Mouse (Mus musculus) lung, postnatal 10 days (tissue): ENCODE results near the gene Lingo4.

Source experiments
- DNase-seq: peaks from one replicate; pipeline ENCODE4 v3.0.0; 2021

The Lingo4 gene

DNA sequence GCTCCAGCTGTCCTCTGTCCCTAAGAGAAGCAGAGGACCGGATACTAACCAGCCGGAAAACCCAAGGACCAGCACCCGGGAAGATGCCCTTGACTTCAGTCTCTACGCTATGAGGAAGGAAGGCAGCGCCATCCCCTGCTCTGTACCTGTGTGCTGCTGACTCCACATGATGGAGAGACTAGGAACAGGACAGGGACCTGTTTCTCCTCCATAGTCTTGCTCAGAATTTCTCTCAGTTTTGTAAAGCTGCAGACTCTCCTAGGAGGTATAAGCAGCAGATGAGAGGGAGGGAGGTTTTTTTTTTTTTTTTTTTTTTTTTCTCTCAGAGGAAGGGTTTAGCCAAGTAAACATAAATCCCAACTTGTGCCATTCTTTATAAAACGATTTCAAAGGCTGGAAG is at the start of gene Lingo4:
Gene Lingo4 (plus strand): TSS at position 301 of the 400 bp plus-strand sequence.
- no peak for DNase-seq

- DNase-seq: no peak
These were observed 37.5 kb upstream of the Lingo4 start for GRCm38 (mm10) chr3:94360812-94361211.

DNA sequence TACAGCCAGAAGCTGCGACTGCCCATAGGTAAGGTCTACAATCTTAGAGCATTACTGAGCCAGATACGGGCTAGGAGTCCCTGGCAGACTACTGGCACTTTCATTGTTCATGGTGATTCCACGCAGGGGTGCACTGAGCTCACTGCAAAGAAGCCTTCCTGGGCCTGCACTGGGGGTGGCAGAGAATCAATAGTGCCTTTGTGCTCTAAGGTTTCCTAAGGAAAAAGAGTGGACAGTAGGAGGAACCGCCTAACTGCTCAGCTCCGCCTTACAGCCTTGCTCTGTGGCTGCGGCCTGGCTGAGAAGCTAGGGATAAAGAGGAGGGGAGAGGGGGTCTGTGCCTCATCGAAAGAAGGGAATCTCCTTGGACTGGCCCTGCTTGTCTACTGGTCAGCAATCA is 36.2 kb upstream of the Lingo4 start, which contains the start of gene C2cd4d:
Gene C2cd4d (plus strand): TSS at position 301 of the 400 bp plus-strand sequence.
- DNase-seq: no peak

DNA sequence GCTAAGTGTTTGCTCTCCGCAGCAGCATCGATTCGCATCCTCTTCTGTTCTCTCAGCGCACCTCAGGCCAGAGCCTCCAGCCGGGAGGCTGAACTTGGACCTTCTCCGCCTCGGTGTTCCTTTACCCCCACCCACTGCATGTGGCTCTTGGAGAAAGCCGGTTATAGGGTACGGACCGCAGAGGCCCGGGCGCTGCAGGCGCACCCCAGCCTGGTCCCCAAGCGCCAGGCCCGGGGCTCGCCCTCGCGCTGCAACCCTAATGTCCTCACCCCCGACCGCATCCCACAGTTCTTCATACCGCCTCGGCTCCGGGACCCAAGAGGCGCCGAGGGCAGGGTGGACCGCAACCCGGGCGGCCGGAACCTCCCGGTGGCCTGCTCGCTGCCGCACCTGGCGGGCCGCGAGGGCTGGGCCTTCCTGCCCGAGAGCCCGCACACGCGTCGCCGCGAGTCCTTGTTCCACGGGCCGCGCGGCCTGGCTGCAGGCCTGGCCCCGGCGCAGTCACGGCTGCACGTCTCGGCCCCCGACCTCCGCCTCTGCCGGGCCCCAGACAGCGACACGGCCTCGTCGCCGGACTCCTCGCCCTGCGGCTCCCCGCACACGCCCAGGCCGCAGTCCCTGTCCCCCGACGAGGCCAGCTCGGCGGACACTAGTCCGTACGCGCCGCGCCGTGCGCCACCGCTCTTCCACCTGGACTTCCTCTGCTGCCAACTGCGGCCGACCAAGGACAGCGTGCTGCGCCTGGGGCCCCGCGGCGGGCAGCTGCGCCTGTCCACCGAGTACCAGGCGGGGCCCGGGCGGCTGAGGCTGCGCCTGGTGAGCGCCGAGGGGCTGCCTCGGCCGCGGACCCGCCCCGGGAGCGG is 34.8 kb upstream of the Lingo4 start:
- DNase-seq: peak; percentile 27

- no peak for DNase-seq
These were observed 34.2 kb upstream of the Lingo4 start for GRCm38 (mm10) chr3:94364154-94364526.

DNA sequence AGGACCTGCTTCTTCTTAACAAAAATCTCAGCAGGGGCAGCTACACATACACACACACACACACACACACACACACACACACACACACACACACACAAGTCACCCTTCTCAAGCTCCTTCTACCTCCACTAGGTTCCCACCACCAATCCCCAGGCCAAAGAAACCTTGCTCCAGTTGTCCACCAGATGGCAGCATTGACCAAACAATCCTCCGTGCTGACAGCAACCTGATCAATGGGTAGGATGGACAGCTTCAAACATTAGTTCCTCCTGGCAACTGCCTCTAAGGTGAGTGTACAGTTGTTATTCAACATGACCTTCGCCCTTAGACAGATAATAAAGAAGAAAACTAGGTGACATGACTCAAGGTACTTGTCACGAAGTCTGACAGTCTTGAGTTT is 31.6 kb upstream of the Lingo4 start:
- DNase-seq: peak; percentile 82

DNA sequence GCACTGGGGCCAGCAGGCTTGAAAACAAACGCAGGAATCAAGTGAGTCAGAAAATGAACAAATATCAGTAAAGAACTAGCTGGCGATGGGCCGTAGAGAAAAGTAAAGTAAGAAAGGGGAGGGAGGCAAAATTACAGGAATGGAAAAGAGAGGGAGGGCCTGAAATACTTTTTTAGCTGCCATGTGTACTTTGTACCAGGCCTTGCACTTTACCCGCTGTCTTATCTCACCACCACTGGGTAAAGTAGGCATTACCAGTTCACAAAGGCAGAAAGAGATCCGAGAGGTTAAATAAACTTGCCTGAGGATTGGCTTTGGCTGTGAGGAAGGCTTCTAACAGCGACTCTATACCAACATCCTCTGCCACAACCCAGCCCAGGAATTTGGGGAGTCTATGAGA is 30.8 kb upstream of the Lingo4 start:
- DNase-seq: no peak

DNA sequence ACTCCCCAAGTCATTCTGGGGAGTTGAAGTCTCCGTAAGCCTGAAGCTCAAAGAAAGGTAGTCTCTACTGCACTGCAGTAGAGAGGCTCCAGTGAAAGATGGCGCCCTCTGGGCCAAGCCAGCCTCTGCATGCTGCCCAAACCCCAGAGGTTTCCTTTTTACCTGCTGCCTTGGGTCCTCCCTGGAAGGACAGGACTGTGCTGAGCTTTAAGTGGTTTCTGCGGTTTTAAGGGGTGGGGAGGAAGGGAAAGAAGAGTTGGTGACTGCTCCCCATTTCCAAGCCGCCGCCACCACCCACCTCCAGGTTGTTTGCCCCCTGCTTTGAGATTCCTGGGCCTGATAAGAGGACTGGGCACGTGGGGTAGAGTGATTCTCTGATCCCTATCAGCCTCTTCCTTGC is 29.7 kb upstream of the Lingo4 start:
- DNase-seq: no peak

DNA sequence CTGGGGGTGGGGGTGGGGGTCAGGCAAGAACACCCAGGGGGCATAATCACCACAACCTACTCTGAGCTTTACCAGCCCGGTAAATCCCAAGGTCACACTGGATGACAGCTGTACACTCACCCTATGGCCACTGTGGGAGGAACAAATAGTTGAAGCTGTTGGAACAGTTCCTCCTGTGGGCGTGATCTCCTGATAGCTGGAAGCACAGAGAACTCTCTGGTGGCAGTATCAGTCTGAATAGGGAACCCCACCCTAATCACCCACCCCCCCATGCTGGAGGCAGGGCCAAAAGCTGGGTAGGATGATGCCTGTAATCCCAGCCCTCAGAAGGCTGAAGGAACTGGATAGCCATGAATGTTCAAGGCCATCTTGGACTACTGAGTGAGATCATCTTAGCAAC is 28.6 kb upstream of the Lingo4 start:
- no peak for DNase-seq

DNA sequence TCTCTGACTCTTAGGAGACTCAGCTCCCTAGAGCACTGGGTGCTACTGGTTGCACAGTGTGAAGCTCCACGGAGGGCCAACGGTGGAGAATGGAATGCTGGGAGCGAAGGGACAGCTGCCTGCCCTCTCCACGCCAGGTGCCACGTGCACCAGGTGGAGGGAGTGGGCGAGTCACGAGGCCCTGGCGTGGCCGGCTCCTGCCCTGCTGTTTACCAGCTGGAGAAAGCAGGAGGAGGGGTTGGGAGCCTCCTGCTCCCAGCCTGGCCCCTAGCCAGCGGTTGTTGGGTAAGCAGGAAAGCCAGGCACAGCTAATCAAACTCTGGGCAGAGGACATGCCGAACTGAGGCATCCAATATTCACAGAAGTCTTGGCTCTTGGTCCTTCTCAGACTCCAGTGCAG is 26.7 kb upstream of the Lingo4 start:
- peak; percentile 91 for DNase-seq

GRCm38 (mm10) chr3:94372038-94372437 is 26.3 kb upstream of the Lingo4 start:
- DNase-seq: no peak

DNA sequence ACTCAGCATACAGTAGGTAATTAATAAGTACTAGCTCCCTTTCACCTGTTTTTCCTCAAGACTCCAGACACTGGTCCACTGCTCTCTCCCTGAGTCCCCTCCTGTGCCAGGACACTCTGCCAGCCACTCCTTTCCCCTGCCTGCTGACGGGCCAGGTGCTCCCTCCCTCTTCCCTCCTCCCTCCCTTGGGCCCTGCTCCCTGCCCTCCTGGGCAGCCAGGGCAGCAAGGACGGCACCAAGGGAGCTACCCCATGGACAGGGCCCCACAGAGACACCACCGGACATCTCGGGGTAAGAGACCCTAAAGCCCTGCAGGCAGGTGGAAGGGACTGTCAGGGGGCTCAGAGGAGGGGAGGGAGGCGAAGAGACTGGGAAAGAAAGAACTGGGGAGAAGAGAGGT is 25.7 kb upstream of the Lingo4 start, which contains the start of gene Rorc:
Gene Rorc (plus strand): TSS at position 154 of the 400 bp plus-strand sequence.
- DNase-seq: peak; percentile 58

GRCm38 (mm10) chr3:94373090-94373489 is 25.2 kb upstream of the Lingo4 start:
- peak; percentile 32 for DNase-seq

DNA sequence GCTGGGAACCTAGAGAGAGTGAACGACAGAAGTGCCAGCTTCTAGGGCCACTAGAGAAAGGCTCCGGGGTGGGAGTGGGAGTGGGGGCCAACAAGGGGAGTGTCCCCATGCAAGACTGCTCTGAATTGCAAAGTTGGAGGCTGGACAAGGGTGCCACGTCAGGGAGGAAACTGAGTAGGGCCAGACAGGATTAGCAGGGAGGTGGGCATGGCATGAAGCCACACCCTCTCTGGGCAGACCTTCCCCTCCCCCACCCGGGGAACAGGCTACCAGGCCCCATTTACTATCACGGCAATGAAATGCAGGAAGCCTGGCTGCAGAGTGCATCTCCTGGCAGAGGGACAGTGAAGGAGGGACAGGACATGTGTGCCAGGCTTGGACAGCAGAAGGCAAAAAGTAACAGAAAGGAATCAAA is 24.7 kb upstream of the Lingo4 start:
- peak; percentile 57 for DNase-seq

GRCm38 (mm10) chr3:94374636-94375035 is 23.7 kb upstream of the Lingo4 start:
- no peak for DNase-seq

- DNase-seq: no peak
These were observed 23.2 kb upstream of the Lingo4 start for GRCm38 (mm10) chr3:94375146-94375545.

DNA sequence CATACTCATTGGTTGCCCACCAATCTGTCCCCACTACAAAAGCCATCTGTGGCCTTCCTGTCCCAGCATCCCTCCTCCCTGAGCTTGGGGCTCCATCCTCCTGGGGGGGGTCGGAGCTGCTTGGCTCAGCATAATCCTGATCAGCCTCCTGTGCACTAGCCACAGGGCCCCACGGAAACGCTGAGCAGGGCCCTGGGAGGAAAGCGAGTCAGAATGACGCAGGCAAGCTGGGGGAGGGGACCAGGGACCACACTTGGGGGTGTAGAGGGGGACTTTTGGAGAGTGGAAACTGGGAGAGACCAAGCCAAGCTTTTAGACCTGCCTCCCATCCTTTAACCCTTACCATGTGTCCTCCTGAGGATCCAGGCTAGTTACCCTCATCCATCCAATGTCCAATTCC is 22.5 kb upstream of the Lingo4 start:
- DNase-seq: no peak

GRCm38 (mm10) chr3:94377028-94377923 is 21.0 kb upstream of the Lingo4 start:
- DNase-seq: peak; percentile 14

DNA sequence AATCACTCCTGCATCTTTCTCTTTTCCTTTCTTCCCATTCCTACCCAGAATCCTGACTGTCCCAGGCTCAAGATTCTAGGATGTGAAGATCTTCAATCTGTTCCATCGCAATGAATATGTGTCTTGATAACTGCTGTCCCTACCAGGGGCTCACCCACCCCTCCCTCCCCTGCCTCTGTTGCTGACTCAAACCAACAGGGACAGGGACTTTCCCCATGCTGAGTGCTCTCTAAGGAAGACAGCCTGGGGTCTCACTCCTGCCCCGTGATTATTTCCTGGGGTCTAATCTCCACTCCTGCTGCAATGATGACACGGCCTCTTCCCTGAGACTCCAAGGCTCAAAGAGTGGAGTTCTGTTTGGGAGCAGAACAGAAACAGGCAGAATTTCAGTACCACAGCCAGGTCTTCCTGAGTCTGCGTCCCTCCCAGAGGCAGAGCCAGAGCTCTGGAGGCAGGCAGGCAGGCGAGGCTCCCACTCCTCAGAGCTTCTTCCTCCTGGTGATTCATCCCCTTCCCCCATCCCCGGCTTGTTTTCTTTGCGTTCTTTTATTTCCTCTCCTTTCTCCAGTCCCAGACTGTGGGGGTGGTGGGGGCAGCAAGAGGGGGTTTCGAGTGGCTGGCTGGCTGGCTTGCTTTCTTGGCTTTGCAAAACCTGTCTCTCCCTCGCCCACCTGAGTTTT is 18.3 kb upstream of the Lingo4 start:
- DNase-seq: no peak

GRCm38 (mm10) chr3:94382308-94382707 is 16.0 kb upstream of the Lingo4 start:
- no peak for DNase-seq

- DNase-seq: no peak
These were observed 14.8 kb upstream of the Lingo4 start for GRCm38 (mm10) chr3:94383476-94383875.

GRCm38 (mm10) chr3:94386671-94387070 is 11.6 kb upstream of the Lingo4 start:
- no peak for DNase-seq

DNA sequence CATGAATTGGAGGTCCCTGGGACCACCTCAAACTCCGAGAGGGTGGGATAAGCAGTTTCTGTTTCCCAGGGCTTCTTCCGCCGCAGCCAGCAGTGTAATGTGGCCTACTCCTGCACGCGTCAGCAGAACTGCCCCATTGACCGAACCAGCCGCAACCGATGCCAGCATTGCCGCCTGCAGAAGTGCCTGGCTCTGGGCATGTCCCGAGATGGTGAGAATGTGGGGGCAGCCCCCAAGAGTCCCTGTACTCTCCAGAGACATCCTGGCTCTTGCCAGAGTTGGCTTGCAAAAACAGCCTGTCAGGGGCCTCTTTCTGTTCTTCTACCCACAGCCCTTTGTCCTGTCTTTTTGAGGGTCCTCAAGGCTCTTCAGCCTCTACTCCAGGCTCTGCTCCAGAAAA is 10.9 kb upstream of the Lingo4 start:
- DNase-seq: no peak
